Comparison of ENCODE assay signal across 20 mouse cellular contexts in genomic region chr11:58509058-58509457, GRCm38 (mm10). TPM values are rescaled to one million over a fixed set of nuclear protein-coding genes. Genes with fewer than 3 reads are reported as not detected.
"Had no signal": no experiment of that assay in that cellular context is flagged by ENCODE, and none has a peak within 500 bp of the region (broad histone marks: within the 10 kb centered on the region; RNA-seq: fewer than 3 reads in every experiment).

No protein-coding gene starts in this region.

RNA-seq across cellular contexts. Expression of gene Olfr331, which starts 6.7 kb away (rescaled TPM):
- total RNA-seq: gastrocnemius, adult 2 months; gastrocnemius, postnatal 10 days; gastrocnemius, postnatal 25 days; gastrocnemius, postnatal 4 days; heart, adult 18-20 months; heart, adult 8-10 months; heart, postnatal 10 days; heart, postnatal 25 days; heart, postnatal 4 days; hindbrain, postnatal 0 days; layer of hippocampus, adult 18-20 months; layer of hippocampus, adult 8-10 months; layer of hippocampus, postnatal 14 days; layer of hippocampus, postnatal 36 days; left cerebral cortex, adult 18-20 months; left cerebral cortex, adult 8-10 months; left cerebral cortex, postnatal 10 days; left cerebral cortex, postnatal 25 days; left cerebral cortex, postnatal 4 days; liver, adult 2 months had no signal

RNA-seq across cellular contexts. Expression of gene Olfr332, which starts 16.7 kb away (rescaled TPM):
- total RNA-seq: gastrocnemius, adult 2 months; gastrocnemius, postnatal 10 days; gastrocnemius, postnatal 25 days; gastrocnemius, postnatal 4 days; heart, adult 18-20 months; heart, adult 8-10 months; heart, postnatal 10 days; heart, postnatal 25 days; heart, postnatal 4 days; hindbrain, postnatal 0 days; layer of hippocampus, adult 18-20 months; layer of hippocampus, adult 8-10 months; layer of hippocampus, postnatal 14 days; layer of hippocampus, postnatal 36 days; left cerebral cortex, adult 18-20 months; left cerebral cortex, adult 8-10 months; left cerebral cortex, postnatal 10 days; left cerebral cortex, postnatal 25 days; left cerebral cortex, postnatal 4 days; liver, adult 2 months had no signal

RNA-seq across cellular contexts. Expression of gene Olfr330, which starts 25.6 kb away (rescaled TPM):
- total RNA-seq: gastrocnemius, adult 2 months; gastrocnemius, postnatal 10 days; gastrocnemius, postnatal 25 days; gastrocnemius, postnatal 4 days; heart, adult 18-20 months; heart, adult 8-10 months; heart, postnatal 10 days; heart, postnatal 25 days; heart, postnatal 4 days; hindbrain, postnatal 0 days; layer of hippocampus, adult 18-20 months; layer of hippocampus, adult 8-10 months; layer of hippocampus, postnatal 14 days; layer of hippocampus, postnatal 36 days; left cerebral cortex, adult 18-20 months; left cerebral cortex, adult 8-10 months; left cerebral cortex, postnatal 10 days; left cerebral cortex, postnatal 25 days; left cerebral cortex, postnatal 4 days; liver, adult 2 months had no signal

RNA-seq across cellular contexts. Expression of gene Olfr329-ps, which starts 37.2 kb away (rescaled TPM):
- total RNA-seq: gastrocnemius, adult 2 months; gastrocnemius, postnatal 10 days; gastrocnemius, postnatal 25 days; gastrocnemius, postnatal 4 days; heart, adult 18-20 months; heart, adult 8-10 months; heart, postnatal 10 days; heart, postnatal 25 days; heart, postnatal 4 days; hindbrain, postnatal 0 days; layer of hippocampus, adult 18-20 months; layer of hippocampus, adult 8-10 months; layer of hippocampus, postnatal 14 days; layer of hippocampus, postnatal 36 days; left cerebral cortex, adult 18-20 months; left cerebral cortex, adult 8-10 months; left cerebral cortex, postnatal 10 days; left cerebral cortex, postnatal 25 days; left cerebral cortex, postnatal 4 days; liver, adult 2 months had no signal

RNA-seq across cellular contexts. Expression of gene Olfr328, which starts 46.4 kb away (rescaled TPM):
- total RNA-seq: gastrocnemius, adult 2 months; gastrocnemius, postnatal 10 days; gastrocnemius, postnatal 4 days; heart, adult 8-10 months; heart, postnatal 25 days; hindbrain, postnatal 0 days; left cerebral cortex, adult 18-20 months; liver, adult 2 months had no signal
